Mouse (Mus musculus): ENCODE measurements around the gene Lrmp.

DNA sequence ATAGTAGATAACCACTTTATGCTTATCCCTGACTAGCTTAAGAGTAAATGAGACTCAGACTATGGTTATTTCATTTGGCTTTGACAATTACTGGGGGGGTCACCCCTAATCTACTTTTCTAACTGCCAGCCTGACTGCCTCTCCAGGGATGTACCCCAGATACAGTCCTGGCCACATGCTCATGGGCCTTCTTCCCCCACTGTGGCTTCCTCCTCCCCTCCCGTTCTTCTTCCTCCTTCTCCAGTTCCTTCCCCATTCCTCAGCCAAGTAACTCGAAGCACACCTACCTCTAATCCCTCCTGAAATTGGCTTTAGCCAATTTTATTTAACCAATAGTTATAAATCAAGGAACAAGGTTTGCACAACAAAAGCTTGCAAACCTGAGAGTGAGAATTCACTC lies 45.5 kb upstream of the Lrmp start:
- no peak for TF ChIP-seq POLR2A (IDR thresholded peaks at IDR 0.05; ENCODE audit: borderline replicate concordance, extremely low read depth, low read depth, low read length)
- no peak for TF ChIP-seq CTCF (IDR thresholded peaks at IDR 0.05; ENCODE audit: insufficient read depth, low read length)

All from lung, adult 2 months (tissue).